Mouse (Mus musculus) neutrophil, adult 5-6 weeks (primary cell): ENCODE measurements around the gene Fbp1. TPM values are rescaled to one million over a fixed set of nuclear protein-coding genes. Genes with fewer than 3 reads are reported as not detected.
"Not testable (repeated sequence)": the region's sequence is repeated elsewhere in the genome, so short reads cannot be mapped to it uniquely, and the experiment has no call there.

ENCODE experiments used
- ATAC-seq: fragments of 151-379, 151-347 bp; 2 replicates; pipeline ENCODE4 v1.8.0; 2017; ENCODE audit warnings: mild to moderate bottlenecking, moderate TSS enrichment; ENCODE audit not compliant: insufficient number of reproducible peaks, poor library complexity, low FRiP score, severe bottlenecking; ENCODE audit errors: extremely low read depth
- total RNA-seq: library from RNA; stranded (forward); fragments of 200-1000 nt; gene quantifications from 2 replicates; pipeline ENCODE4 v1.2.3, GENCODE M21; 2017

Gene Fbp1
- total RNA-seq, 1 experiment from 2014 or later = not detected

DNA sequence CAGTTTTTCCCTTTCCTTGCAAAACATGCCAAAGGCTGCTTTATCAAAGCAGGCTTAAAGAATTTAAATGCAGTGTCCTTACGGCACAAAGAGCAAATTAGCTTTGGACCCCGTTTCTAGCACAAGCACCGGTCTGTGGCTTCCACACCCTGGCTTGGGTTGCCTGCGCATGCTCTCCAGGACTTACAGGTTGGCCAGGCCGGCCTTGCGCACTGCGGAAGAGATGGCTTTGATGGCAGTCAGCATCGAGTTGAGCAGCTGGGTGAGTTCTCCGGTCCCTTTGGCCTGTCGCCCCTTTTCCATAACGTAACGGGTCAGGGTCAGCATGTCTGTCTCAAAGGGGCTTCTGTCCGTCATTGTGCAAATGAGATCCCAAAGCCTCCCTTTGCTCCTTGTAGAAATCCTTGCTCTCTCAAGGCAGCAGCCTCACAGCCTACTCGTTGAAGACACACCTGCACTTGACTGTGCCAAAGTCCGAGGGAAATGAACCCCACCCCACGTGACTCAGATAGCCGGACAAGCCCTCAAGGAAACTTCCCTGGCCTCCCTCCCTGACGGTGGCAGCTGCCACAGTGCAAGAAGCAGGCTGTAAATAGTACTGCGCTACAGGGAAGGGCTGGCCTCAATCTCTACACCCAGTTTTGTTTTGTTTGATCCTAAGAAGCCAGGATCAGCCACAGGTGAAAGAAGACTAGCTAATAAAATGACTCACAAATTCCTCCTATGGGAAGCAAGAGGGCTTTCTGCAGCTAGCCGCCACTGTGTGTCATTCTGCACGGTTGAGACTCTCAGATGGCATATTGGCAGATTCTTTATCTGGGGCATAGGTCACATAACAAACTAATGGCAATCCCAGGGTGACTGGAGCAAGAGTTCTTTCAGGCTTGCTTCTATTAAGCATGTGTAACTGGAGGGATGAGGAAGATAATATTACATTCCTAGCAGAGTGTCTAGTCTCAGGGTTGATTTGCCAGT lies 29.9 kb downstream of the Fbp1 start, which contains the start of gene Fbp2:
Fbp2 (minus strand) TSS at position 482 of the 975 bp plus-strand sequence.
- ATAC-seq = no peak

GRCm38 (mm10) chr13:62856850-62857249 lies 31.2 kb downstream of the Fbp1 start:
- ATAC-seq = no peak

GRCm38 (mm10) chr13:62856305-62856675 lies 31.8 kb downstream of the Fbp1 start:
- ATAC-seq = peak; percentile 89

DNA sequence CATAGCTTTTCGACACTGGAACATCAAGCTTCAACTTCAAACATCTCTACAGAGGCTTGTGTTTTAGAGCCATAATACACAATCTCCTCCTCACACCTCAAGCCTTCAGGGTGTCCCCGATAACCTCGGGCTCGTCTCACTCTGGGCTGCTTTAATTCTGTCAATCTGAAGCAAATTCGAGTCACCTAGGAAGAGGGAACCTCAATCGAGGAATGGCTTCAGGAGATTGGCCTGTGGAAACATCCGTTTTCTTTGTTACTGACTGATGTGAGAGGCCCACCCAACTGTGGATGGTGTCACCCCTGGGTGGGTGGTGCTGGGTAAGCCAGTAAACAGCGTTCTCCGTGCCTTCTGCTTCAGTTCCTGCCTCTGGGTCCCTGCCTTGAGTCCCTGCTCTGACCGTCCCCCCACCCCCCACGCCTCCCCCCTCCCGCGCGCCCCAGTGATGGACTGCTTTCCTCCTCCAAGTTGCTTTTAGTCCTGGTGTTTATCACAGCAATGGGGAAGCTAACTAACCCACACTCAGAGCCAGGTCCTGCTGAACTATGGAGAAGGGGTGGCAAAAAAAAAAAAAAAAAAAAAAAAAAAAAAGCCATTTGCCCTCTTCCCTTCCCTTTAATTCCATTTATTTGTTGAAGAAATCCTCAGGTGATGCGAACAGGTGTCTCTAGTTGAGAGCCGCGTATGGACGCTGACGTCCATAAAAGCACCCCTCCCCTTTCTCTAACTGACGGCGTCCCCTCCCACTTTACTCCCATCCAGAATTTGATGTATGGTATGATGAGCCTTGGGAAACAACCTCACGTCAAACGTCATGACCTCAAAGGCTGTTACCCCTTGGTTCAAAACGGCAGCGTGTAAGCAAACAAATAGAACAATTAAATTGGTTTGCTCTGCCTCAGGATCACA lies 32.4 kb downstream of the Fbp1 start:
- ATAC-seq = no peak

DNA sequence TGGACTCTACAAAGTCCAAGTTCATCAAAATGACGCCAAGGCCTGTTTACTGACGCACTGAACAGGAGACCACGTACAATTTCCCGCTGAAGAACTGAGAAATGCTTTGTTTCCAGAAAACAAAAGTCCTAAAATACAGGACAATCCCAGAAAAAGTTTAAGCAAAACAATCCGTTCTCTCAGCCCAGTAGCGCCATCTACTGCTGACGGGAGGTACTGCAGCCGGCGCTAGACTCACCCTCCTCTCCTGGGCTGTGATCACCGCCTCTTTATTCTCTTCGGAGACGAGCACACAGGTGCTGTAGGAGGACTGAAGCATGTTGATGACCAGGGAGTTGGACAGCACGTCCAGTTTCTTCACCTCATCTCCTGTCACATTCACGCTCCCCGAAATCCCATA lies 33.4 kb downstream of the Fbp1 start:
- ATAC-seq = peak; percentile 35; the same call in 1 of the 2 replicates

- ATAC-seq = no peak
Observed at GRCm38 (mm10) chr13:62833341-62833740, 54.7 kb downstream of the Fbp1 start.

DNA sequence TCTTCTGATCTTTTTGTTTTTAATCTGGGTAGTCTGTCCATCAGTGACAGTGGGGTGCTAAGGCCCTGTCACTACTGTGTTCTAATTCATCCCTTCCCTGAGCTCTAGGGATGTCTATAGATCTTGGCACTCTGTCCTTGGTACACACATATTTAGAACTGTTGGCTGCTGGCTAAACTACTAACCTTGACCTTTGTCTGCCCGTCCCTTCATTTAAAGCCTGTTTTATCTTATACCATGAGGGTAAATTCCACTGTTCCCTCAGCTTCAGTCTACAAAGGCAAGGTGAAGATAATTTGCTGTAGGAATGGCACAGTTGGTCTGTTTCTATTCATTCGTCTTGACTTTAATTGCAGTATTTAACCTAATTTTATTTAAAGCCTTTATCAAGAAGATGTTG lies 55.8 kb downstream of the Fbp1 start:
- no peak for ATAC-seq

DNA sequence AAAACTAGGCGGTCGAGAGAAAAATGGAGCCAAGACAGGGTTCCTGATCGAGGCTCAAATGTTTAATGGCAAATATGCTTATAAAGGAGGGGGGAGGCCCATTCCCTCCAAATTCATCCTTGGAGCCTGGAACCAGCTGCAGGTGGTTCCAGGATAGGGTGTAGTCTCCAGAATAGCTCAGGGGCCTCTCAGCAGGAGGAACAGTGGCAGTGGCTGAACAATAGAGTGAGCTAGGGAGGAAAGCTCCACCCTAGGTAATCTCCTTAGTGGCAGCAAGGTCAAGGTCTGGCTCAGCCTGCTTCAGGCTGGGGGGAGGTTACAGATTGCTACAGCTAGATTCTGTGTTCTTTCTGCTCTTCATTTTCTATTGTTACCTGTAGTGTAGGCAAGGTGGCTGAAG lies 72.4 kb downstream of the Fbp1 start:
- not testable (repeated sequence) for ATAC-seq

Other genes starting within 250 kb of the Fbp1 start
- 17.7 and 24.3 TPM in 2 replicates for gene Platr25, start 127.6 kb downstream of the Fbp1 start, total RNA-seq
- gene Gm5141, start 102.5 kb downstream of the Fbp1 start, total RNA-seq = 3.7 and 4.4 TPM in 2 replicates
- gene Fbp2, start 29.9 kb downstream of the Fbp1 start, total RNA-seq = not detected in 2 replicates
- 28.4 and 44.1 TPM in 2 replicates for gene 2010111I01Rik, start 76.6 kb upstream of the Fbp1 start, total RNA-seq